Mouse (Mus musculus) bone marrow macrophage, adult 2 months (primary cell): Measurements from ENCODE around the gene Rnasel. TPM values are rescaled to one million over a fixed set of nuclear protein-coding genes. Genes with fewer than 3 reads are reported as not detected.

Source experiments
- H3K27ac ChIP-seq: 2 replicates; pipeline ENCODE4 v1.5.1; 2012; ENCODE audit warnings: low read depth, low read length; ENCODE audit not compliant: insufficient read depth
- H3K4me1 ChIP-seq: 2 replicates; pipeline ENCODE4 v1.6.1; 2012; ENCODE audit warnings: low read length; ENCODE audit not compliant: control insufficient read depth, insufficient read depth
- H3K4me3 ChIP-seq: 2 replicates; pipeline ENCODE4 v1.5.1; 2012; ENCODE audit warnings: mild to moderate bottlenecking, low read length, moderate library complexity; ENCODE audit not compliant: insufficient read depth
- CTCF ChIP-seq: IDR thresholded peaks from 2 replicates; pipeline ENCODE4 v1.5.1; 2012; ENCODE audit warnings: low read depth, mild to moderate bottlenecking, low read length, moderate library complexity
- POLR2A ChIP-seq: IDR thresholded peaks from 2 replicates; pipeline ENCODE4 v1.6.1; 2012; ENCODE audit warnings: mild to moderate bottlenecking, low read depth, low read length, borderline replicate concordance
- polyA plus RNA-seq: library from polyadenylated mRNA; stranded (reverse); fragments of >200 nt; gene quantifications from 2 replicates; pipeline ENCODE4 v1.2.4, GENCODE M21; 2012; ENCODE audit not compliant: missing spikeins, insufficient read depth, insufficient read length

Gene Rnasel
- polyA plus RNA-seq, 1 experiment: 119 TPM

DNA sequence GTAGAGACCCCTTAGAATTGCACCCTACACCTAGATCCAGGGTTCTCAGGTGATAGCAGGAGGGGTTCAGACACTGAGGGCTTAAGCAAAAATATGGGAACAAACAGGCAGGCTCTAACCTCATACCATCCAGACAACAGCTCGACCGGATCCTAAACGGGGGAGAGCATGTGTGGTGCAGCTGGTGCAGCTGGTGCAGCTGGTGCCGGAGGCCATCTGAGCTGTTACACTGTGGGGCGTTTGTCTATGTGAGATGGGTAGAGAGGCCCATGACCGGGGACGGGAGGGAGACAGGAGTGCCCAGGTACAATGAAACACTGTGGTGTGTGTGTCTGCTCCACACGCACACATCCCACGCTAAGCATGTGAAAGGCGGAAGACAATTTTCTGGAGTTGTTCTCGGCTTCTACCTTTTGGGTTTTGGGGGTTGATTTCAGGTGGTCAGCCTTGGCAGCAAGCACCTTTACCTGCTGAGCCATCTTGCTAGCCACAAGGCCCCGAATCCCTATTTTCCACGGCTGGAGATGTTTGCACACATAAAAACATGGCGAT lies 3.0 kb upstream of the Rnasel start:
- TF ChIP-seq POLR2A: no peak
- no peak for TF ChIP-seq CTCF
- Histone ChIP-seq H3K4me3 (no peak overlapping the region), H3K4me1 (peaks cover 14% of the 10 kb centered on the region), H3K27ac (no peak overlapping the region)

DNA sequence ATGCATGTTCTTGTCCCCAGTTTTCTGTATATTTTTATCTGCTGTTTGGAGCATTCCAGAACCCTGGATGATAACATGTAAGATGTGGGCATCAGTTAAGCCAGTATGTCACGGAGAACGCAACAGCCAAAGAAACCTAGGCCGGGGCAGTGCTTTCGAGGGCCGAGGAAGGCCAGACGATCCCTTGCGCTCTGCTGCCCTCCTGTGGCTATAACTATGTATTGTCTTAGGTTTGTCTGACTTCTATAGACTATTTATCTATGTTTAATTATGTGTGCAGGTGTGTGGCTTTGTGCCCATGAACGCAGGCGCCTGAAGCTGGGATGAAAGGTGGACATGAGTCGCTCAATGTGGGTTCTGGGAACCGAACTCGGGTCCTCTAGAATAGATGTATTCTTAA lies 2.5 kb upstream of the Rnasel start:
- Histone ChIP-seq H3K27ac (no peak overlapping the region), H3K4me1 (peaks cover 18% of the 10 kb centered on the region), H3K4me3 (no peak overlapping the region)
- TF ChIP-seq CTCF: peak; percentile 77
- TF ChIP-seq POLR2A: no peak

- TF ChIP-seq CTCF: no peak
- TF ChIP-seq POLR2A: no peak
- H3K4me3 ChIP-seq: peak overlapping the region; percentile 58
- peaks cover 18% of the 10 kb centered on the region for H3K4me1 ChIP-seq
Observed at GRCm38 (mm10) chr1:153747861-153748530, 1.2 kb upstream of the Rnasel start.

GRCm38 (mm10) chr1:153748549-153748948 lies 677 bp upstream of the Rnasel start:
- Histone ChIP-seq H3K4me1 (peaks cover 21% of the 10 kb centered on the region), H3K27ac (peak overlapping the region; percentile 81), H3K4me3 (peak overlapping the region; percentile 58)
- TF ChIP-seq CTCF: no peak
- TF ChIP-seq POLR2A: no peak

More at GRCm38 (mm10) chr1:153747861-153748530, 1.2 kb upstream of the Rnasel start:
- H3K27ac ChIP-seq: peak overlapping the region; percentile 81

- H3K4me1 ChIP-seq: peaks cover 35% of the 10 kb centered on the region
- TF ChIP-seq POLR2A (no peak), CTCF (no peak)
- H3K27ac ChIP-seq: no peak overlapping the region
- H3K4me3 ChIP-seq: peak overlapping the region; percentile 58
Observed at GRCm38 (mm10) chr1:153750054-153750453, 828 bp downstream of the Rnasel start.

- peak overlapping the region; percentile 85 for H3K4me3 ChIP-seq
- peaks cover 41% of the 10 kb centered on the region for H3K4me1 ChIP-seq
- peak overlapping the region; percentile 93 for H3K27ac ChIP-seq
- TF ChIP-seq POLR2A (no peak), CTCF (no peak)
Observed at GRCm38 (mm10) chr1:153751763-153752301, 2.6 kb downstream of the Rnasel start.

GRCm38 (mm10) chr1:153752521-153752920 lies 3.3 kb downstream of the Rnasel start:
- no peak for TF ChIP-seq CTCF
- no peak for TF ChIP-seq POLR2A
- Histone ChIP-seq H3K27ac (peak overlapping the region; percentile 93), H3K4me3 (peak overlapping the region; percentile 85), H3K4me1 (peaks cover 41% of the 10 kb centered on the region)

DNA sequence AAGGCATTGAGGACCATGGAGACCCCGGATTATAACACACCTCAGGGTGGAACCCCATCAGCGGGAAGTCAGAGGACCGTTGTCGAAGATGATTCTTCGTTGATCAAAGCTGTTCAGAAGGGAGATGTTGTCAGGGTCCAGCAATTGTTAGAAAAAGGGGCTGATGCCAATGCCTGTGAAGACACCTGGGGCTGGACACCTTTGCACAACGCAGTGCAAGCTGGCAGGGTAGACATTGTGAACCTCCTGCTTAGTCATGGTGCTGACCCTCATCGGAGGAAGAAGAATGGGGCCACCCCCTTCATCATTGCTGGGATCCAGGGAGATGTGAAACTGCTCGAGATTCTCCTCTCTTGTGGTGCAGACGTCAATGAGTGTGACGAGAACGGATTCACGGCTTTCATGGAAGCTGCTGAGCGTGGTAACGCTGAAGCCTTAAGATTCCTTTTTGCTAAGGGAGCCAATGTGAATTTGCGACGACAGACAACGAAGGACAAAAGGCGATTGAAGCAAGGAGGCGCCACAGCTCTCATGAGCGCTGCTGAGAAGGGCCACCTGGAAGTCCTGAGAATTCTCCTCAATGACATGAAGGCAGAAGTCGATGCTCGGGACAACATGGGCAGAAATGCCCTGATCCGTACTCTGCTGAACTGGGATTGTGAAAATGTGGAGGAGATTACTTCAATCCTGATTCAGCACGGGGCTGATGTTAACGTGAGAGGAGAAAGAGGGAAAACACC lies 4.7 kb downstream of the Rnasel start:
- Histone ChIP-seq H3K27ac (no peak overlapping the region), H3K4me3 (0 out of 2 replicates have a peak overlapping the region, but pooled peaks have one; percentile 5), H3K4me1 (peaks cover 33% of the 10 kb centered on the region)
- TF ChIP-seq CTCF (no peak), POLR2A (no peak)

- Histone ChIP-seq H3K27ac (no peak overlapping the region), H3K4me1 (peaks cover 22% of the 10 kb centered on the region), H3K4me3 (no peak overlapping the region)
- TF ChIP-seq POLR2A (no peak), CTCF (no peak)
Observed at GRCm38 (mm10) chr1:153764136-153764535, 14.9 kb downstream of the Rnasel start.
